Mouse (Mus musculus) lung, postnatal 0 days (tissue): Measurements from ENCODE around the gene Fbf1.

Experiments
- CTCF ChIP-seq: IDR thresholded peaks from 2 replicates; pipeline ENCODE4 v1.5.1; 2016; ENCODE audit warnings: antibody characterized with exemption, mild to moderate bottlenecking
- EP300 ChIP-seq: IDR thresholded peaks from 2 replicates; pipeline ENCODE4 v1.6.1; 2016; ENCODE audit warnings: antibody characterized with exemption, mild to moderate bottlenecking, control low read depth

- TF ChIP-seq CTCF, result no peak
- TF ChIP-seq EP300, result no peak
These were observed 8.0 kb upstream of the Fbf1 start for GRCm38 (mm10) chr11:116176010-116176409.
